11 mouse cellular contexts compared by ENCODE assay signal in the genomic region with DNA sequence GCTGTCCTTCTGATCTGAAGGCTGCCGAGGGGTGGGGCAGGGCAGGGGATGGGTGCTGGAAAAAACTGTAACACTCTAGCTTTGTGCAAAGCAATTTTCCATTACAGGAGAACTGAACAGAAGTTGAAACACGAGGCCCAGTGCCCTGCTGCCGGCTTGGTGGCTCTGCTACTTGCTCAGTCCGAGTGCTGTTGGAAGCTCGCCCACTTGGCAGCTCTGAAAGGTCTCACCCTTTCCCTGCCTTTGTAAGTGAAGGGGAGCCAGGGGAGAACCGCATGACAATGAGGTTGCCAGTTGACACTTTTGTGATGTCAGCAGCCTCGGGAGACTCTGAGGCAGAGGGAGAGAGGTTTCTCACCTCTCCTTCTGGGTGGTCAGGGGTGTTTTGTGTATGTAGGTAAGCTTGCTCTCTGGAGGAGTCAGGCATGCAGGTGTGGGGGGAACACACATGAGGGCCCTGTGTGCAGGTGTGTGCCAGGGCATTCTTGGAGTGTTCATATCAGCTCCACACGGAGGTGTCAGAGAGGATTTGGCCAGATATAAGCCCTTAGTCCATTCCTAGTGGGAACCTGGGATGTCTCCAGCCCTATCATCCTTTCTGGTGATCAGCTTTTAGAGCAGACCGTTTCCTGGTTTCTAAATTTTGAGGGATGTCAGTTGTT. TPM values are rescaled to one million over a fixed set of nuclear protein-coding genes. Genes with fewer than 3 reads are reported as not detected.
DNase-seq lines count a peak whose midpoint lies in the region; ATAC-seq and TF ChIP-seq lines count a peak whose summit lies in the region.
"Had no signal": no experiment of that assay in that cellular context is flagged by ENCODE, and none has a peak within 500 bp of the region (broad histone marks: within the 10 kb centered on the region; RNA-seq: fewer than 3 reads in every experiment).

A gene (minus strand): TSS at position 16 of the 662 bp plus-strand sequence.

- TF ChIP-seq EP300 in stomach, postnatal 0 days (optimal IDR thresholded peaks at IDR 0.05): no peak

- no peak within 1 kb of the TSS for H3K4me2 ChIP-seq in heart, embryonic 15.5 days
- no peak within 1 kb of the TSS for H3K4me2 ChIP-seq in stomach, postnatal 0 days (replicated peaks; ENCODE audit: low read depth)

- H3K4me1 ChIP-seq in heart, embryonic 15.5 days (replicated peaks): peaks cover 18% of the 10 kb centered on the region
- no peaks in the 10 kb centered on the region for H3K4me1 ChIP-seq in stomach, postnatal 0 days (replicated peaks; ENCODE audit: control insufficient read depth, insufficient read depth)

- intact Hi-C loops in left cerebral cortex, postnatal 14 days (cut with DNase I): no loop called here

- 14% methylated on average over 9 of the region's 9 CpGs for whole genome bisulfite sequencing in heart, embryonic 15.5 days
- 22% methylated on average over 9 of the region's 9 CpGs for WGBS in stomach, postnatal 0 days

- peak; percentile 20 to 28 for DNase-seq in frontal cortex, postnatal 14 days (ENCODE audit: low spot score in 2 of 2)
- no peak for DNase-seq in frontal cortex, postnatal 25 days (ENCODE audit: low spot score in 2 of 2)
- peak; percentile 68 for DNase-seq in Muller cell, postnatal 12 days (ENCODE audit: inconsistent ontology term)
- DNase-seq in cerebellum, adult 9-10 months: peak; percentile 65
- DNase-seq in left cerebral cortex, postnatal 14 days (ENCODE audit: low spot score in 2 of 2): peak; percentile 40 to 45
- DNase-seq in stomach, postnatal 0 days (ENCODE audit: low spot score): peak; percentile 29
- no peak for DNase-seq in embryo, embryonic 10.5 days (ENCODE audit: low spot score)

- H3K27me3 ChIP-seq in heart, embryonic 15.5 days: no peaks in the 10 kb centered on the region
- no peaks in the 10 kb centered on the region for H3K27me3 ChIP-seq in stomach, postnatal 0 days (ENCODE audit: control insufficient read depth, insufficient read depth, low read length)

- no peaks in the 10 kb centered on the region for H3K36me3 ChIP-seq in heart, embryonic 15.5 days
- H3K36me3 ChIP-seq in stomach, postnatal 0 days (ENCODE audit: control insufficient read depth, insufficient read depth, low read length): no peaks in the 10 kb centered on the region

- H3K27ac ChIP-seq in heart, embryonic 15.5 days: peak within 1 kb of the TSS; percentile 68
- no peak within 1 kb of the TSS for H3K27ac ChIP-seq in stomach, postnatal 0 days (replicated peaks)

- no peak within 1 kb of the TSS for H3K4me3 ChIP-seq in heart, embryonic 15.5 days
- no peak within 1 kb of the TSS for H3K4me3 ChIP-seq in stomach, postnatal 0 days (ENCODE audit: low read depth, low read length)

- peak; percentile 89 for ATAC-seq in heart, embryonic 15.5 days (replicated peaks; ENCODE audit: insufficient number of reproducible peaks, insufficient read depth, low FRiP score, low read depth)
- no peak for ATAC-seq in stomach, postnatal 0 days (ENCODE audit: low FRiP score, low TSS enrichment)

- 0 out of 2 replicates have a peak within 1 kb of the TSS, but pooled peaks have one; percentile 7 for H3K9ac ChIP-seq in heart, embryonic 15.5 days
- no peak within 1 kb of the TSS for H3K9ac ChIP-seq in stomach, postnatal 0 days (ENCODE audit: low read length)

- TF ChIP-seq CTCF in stomach, postnatal 0 days (IDR thresholded peaks at IDR 0.05; ENCODE audit: low read depth): no peak

- H3K9me3 ChIP-seq in heart, embryonic 15.5 days (replicated peaks): no peaks in the 10 kb centered on the region
- H3K9me3 ChIP-seq in stomach, postnatal 0 days (ENCODE audit: control insufficient read depth, low read length): no peaks in the 10 kb centered on the region

RNA-seq across cellular contexts. Expression of the gene that starts here (rescaled TPM):
- 0.31 and 0.32 TPM in 2 replicates for polyA plus RNA-seq in heart, embryonic 15.5 days (2015; fragmentation: Nextera tagmentation; extraction: Ambion mirVana)
- total RNA-seq in left cerebral cortex, postnatal 14 days (2021): not detected
- not detected in 2 replicates for polyA plus RNA-seq in stomach, postnatal 0 days (2015; fragmentation: Nextera tagmentation; extraction: Ambion mirVana)
- total RNA-seq: left cerebral cortex, postnatal 36 days had no signal
- polyA plus RNA-seq: C2C12; cortical plate, adult 2 months had no signal

Comparison
In these comparisons a context has a peak if more than half of its experiments do, and no peak if none do; other contexts are left out.
1. DNase-seq: peak in frontal cortex, postnatal 14 days (2 of 2), Muller cell, postnatal 12 days (single experiment) and cerebellum, adult 9-10 months (single experiment); none in frontal cortex, postnatal 25 days (0 of 2) and embryo, embryonic 10.5 days (single experiment).
2. Peak in ATAC-seq, H3K27ac ChIP-seq and H3K9ac ChIP-seq in heart, embryonic 15.5 days; RNA of the gene not detected or under 1 TPM.
3. Peak in DNase-seq in left cerebral cortex, postnatal 14 days; RNA of the gene not detected or under 1 TPM.
4. Peak in DNase-seq in stomach, postnatal 0 days; RNA of the gene not detected or under 1 TPM.